Mouse (Mus musculus) cerebellum, adult 9-10 months (tissue): ENCODE measurements around the gene Furin.

Experiments used
- DNase-seq: peaks from one replicate; pipeline ENCODE4 v3.0.0; 2022

The Furin gene

DNA sequence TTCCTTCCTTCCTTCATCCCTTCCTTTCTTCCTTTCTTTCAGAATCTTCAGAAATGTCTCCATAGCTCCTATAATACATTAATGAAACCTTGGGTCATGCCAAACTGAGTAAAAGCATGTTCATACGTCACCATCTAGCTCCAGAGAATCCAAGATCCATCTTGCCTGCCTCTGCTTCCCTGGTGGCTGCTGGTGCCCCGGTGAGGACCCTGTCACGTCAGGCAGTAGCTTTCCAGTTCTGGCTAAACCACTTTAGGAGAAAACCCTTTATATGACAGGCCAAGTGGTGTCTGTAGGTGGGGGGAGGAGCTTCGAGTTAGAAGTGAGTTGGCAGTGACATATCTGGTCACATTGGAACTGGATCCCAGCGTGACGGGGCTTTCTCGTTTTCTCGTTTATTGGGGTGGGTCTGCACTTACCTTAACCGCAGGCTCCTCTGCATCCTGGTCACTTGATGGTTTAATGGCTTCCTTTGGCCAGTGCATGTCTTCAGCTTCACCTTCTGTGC lies at the start of gene Furin:
TSS of gene Furin (minus strand) at position 249 of the 508 bp plus-strand sequence.
- no peak for DNase-seq

DNA sequence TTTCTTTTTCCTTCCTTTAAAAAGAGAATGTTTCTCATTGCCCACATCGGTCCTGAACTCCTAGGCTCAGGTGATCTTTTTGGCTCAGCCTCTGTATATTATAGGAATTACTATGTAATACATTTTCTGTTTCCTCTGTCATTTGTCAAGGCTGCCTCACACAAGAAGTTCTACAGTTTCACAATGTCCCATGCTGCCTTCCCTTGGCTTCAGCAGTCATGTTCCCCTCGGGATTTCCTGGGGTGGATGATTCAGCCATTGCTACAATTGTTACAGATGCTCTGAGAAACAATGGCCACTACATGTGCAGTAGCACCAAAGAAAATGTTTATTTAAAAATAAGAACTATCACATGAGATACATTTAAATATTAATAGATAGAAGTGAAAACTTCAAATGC lies 49.5 kb upstream of the Furin start:
- no peak for DNase-seq

DNA sequence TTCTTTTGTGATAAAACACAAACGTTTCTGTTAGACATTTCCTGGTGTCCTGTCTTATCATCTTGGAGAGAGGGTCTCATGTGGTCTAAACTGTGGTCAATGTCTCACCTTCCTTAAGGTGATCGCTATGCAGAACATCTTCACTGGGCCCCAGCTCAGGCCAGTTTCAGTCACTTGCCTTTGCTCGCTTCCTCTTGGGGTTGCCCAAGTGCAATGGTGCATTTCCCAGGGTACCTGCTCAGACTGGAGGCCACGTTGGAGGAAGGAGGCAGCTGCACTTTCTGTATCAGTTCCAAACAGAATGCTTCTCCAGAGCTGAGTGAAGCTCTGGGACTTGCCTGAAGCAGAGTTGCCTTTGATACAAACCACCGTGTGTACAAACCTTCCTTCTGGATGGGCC lies 48.8 kb upstream of the Furin start:
- no peak for DNase-seq

DNA sequence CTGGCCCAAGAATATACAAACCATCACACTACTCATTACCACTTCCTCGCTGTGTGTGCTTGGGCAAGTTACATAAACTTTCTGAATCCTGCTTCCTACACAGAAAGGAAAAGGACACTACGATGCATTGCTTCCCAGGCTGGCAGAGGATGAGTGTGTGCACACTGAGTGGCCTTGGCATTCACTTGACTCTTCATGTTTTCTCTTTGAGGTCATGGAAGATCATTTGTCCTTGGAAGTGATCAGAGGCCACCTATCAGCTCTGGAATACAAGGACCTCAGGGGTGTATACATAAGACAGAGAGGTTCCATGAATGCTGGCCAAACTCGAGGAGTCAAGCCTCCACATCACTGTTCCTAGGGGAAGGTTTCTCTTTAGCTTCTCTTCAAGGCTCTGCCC lies 47.9 kb upstream of the Furin start:
- DNase-seq: no peak

DNA sequence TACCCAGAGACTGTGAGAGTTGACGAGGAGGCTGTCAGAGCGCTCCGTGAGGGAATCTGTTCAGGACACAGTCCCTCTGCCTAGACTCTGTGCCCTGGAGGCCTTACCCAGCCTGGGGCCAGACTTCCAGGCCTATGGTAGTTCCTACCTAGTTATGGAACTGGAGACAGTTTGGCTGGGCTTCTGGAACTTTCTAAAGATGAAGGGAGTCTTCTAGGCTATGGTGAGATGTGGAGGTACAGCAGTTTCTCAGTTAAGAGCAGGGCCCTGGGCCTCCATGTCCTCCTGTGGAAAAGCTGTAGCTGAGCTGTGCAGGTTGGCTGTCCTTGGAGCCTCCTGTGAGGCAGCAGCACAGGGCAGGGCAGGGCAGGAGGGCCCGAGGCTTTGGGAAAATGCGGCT lies 47.0 kb upstream of the Furin start:
- no peak for DNase-seq

DNA sequence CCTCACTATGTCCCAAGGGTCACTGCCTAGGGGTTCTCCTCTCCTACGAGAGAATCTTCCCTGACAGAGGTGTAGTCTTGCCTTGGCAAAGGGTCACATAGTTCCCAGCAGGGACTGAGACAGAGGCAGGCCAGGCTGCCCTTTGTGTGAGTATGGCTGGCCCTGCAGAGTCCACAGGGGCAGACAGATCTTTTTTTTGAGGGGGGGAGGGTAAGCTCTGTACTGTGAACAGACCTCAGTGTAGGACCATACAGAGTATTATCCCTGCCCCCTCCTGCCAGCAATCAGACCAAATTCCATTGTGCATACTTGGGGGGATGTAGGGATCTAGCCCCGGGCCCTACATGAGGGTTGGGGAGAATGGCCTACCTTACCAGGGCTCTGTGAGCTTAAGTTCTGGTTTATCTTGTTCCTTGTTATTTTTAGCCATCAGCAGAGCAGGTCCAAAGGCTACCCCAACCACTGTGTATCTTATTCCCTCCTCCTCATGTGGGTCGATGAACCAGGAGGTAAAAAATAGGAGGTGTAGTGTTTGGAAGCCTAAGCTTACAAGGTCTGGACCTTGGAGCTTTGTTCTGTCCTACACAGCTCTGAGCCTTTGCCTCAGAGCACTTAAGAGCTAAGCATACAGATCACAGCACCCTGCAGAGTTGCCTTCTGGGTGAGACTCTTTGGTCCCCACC lies 46.5 kb upstream of the Furin start:
- no peak for DNase-seq

DNA sequence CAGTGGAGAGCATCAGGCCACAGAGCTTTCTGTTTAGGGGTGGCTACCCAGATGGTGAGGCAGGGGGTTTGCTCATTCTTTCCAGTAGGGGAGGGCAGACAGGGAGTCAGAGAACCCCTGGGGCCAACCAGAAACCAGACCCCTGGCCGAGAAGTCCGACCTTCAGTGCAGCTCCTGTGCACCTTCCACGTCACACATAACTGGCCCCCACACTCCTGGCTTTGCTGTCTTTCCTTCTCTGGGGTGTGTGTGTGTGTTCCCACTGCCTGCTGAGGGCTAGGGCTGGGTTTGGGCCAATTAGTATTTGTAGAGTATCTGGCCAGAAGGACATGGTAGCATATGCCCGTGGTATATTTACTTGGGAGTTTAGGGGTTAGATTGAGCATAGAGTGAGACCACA lies 45.1 kb upstream of the Furin start:
- DNase-seq: no peak

DNA sequence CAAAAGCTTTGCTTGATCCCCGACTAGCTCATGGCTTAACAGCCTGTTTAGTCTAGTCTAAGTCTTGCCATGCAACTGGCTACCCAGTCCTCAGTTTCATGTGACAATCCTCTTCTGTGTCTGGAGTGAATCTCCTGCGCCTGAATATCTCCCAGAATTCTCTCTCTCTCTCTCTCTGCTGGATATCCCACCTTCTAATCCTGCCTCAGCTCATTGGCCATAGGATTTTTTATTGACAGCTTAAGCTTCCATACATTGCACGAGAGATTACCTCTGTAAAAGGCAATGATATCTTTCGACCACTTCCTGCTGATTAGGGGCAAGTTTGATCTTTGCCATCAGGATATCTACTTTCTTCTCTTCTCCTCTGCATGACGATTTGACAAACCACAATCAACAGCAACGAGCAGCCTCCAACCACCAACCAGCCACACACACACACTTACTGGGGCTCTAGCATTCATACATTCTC lies 44.4 kb upstream of the Furin start:
- DNase-seq: no peak

DNA sequence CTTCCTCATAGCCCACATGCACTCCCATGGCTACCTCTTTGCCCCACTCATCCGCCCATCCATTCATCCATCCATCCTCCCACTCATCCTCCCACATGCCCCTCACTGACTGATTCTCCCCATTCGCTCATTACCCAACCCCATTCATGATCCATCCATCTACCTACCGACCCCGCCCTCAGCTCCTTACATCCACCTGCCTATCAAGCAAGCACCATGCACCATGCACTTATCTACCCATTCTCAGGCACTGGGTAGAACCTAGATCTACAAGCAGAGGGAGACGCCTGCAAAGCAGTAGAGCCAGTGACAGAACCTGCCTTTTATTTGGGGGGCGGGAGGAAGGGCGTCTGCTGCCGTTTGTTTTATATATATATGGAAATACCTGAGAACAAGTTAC lies 42.1 kb upstream of the Furin start:
- DNase-seq: no peak

DNA sequence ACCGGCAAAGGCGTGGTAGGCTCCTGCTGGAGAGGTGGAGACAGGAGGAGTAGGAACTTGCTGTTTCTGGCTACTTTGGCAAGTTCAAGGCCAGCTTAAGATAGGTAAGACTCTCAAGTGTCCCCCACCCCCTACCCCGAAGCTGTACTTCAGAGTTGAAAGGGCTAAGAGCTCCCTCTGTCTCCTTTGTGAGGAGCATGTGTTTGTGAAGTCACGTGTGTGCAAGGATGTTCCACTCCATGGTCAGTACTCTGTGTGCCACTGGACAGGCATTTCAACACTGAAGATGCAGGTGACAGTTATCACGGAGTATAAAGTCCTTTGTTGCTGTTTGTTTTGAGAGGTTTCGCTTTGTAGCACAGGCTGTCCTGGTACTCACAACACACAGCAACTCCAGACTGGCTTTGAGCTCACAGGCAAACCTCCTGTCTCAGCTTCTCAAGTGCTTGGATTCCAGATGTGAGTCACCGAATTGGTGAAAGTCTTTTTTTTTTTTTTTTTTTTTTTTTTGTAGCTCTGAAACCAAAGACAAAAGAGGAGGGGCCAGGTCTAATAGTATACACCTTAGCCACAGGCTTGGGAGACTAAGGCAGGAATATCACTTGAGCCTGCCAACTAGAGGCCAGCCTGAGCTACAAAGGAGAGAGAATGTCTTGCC lies 41.1 kb upstream of the Furin start:
- DNase-seq: no peak

DNA sequence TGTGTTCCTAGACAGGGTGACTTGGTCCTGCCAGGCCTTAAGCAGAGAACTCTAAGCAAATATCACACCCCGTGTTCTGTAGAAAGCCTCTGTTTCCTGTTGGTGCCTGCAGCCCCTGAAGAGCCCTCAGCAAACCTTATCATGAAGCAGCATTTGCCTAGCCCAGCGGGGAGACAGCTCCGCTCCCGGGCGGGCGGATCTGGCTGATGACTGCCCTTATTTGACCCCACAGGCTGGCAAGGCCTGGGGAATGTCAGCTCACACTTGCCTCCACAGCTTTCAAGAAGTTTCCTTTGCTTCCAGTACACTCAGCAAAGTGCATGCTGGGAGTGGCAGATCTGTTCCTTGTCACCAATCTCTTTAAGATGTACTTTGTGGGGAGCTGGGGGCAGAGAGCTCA lies 40.3 kb upstream of the Furin start:
- no peak for DNase-seq

DNA sequence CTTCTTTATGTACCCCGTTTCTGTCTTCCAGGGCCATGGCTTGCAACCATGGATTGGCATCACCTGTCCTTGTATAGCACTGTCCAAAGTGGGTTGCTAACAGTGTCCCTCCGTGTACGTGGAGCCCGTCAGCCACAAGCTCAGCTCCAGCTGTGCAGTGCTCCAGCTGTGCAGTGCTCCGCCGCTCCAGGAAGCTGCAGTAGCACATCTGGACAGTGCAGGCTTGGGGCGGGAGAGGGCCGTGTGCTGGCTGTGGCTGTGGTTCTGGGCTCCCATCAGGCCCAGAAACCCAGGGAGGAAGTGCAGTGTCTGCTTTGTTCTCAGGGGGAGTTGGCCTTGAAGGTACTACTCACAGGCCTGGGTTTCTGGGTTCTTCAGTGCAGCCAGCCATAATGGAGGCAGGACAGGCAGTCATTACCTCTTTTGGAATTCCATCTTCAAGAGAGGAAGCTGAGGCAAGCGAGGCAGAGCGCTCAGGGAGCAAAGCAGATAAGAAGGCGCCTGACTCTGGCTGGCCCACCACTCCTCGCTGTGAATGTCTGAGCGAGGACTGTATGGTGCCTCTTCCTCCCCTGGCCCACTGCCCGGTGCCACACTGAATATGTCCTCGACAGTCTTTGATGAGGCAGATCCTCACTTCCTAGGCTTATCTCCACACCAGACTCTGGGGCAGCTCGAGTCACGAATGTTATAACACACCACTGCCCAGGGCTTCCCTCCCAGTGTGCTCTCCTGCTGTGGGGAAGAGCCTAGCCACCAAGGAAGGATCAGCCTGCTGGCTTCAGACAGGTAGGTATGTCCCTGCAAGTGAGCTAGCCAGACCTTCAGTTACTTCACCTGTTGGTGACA lies 39.4 kb upstream of the Furin start:
- no peak for DNase-seq

DNA sequence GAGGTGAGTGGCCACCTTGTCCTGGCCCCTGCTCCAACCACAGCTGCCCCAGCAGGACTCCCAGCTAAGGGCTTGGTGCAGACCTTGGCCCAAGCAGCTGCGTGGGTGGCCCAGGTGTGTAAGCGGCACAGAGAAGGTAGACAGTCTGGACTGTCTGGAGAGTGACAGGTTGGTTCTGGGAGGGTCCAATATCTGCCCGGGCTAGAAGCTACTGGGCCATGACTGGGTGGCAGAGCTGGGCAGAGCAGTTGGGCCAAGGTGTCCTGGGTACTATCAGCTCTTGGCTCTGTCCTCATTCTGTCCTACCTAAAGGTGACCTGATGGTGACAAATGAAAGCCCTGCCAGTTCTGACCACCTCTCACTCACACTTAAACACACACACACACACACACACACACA lies 37.9 kb upstream of the Furin start:
- DNase-seq: no peak

DNA sequence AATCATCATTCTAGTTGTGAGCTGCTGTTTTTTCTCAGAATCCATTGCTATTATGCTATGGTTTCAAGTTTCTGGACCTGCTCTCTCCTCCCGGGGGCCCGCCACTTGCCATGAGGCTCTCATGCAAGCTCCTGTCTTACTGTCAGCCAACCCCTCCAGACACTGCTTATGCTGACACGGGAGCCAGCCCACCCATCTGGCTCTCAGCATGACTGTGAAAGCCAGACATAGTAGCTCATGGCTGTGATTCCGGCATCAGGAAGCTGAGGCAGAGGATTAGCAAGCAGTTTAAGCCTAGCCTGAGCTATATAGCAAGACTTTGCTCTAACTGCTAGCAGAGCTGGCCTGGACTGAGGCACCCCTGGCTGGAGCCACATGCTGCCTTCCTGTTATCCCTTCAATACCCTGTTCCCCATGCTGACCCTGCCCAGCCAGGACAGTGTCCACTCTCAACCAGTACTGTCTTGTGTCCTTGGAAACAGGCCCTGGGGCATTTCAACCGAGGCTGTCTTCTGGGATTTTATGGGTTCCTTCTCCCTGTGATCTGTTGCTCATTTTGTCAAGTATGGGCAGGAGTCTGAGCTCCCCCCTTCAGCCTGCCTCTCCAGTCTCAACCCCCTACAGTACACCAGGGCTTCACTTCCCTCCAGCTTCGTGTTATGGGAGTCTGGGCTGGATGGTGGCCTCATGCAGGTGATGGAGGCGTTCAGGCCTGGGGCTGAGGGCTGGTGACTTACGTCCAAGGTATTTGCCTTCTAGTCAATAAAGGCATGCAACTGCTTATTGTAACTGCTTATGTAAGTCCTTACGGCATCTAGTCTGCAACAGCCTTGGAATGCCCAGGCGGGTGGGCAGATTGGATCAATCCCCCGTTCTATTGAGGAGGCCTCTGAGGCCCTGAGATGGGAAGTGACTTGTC lies 37.0 kb upstream of the Furin start:
- DNase-seq: no peak

DNA sequence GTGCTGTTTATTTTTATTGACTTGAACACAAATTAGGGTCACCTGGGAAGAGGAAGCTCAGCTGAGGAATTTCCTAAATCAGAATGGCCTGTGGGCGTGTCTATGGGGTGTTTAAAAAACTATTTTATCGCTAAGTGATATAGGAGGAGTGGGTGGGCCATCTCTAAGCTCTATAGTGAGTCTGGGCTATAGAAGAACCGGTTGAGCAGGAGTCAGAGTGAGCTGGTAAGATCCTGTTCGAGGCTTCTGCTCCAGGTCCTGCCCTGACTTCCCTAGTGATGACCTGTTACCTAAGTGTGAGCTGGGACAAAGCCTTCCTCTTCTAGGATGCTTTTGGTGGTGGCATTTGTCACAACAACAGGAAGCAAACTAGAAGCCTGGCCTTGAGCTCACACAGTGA lies 35.4 kb upstream of the Furin start:
- DNase-seq: no peak

DNA sequence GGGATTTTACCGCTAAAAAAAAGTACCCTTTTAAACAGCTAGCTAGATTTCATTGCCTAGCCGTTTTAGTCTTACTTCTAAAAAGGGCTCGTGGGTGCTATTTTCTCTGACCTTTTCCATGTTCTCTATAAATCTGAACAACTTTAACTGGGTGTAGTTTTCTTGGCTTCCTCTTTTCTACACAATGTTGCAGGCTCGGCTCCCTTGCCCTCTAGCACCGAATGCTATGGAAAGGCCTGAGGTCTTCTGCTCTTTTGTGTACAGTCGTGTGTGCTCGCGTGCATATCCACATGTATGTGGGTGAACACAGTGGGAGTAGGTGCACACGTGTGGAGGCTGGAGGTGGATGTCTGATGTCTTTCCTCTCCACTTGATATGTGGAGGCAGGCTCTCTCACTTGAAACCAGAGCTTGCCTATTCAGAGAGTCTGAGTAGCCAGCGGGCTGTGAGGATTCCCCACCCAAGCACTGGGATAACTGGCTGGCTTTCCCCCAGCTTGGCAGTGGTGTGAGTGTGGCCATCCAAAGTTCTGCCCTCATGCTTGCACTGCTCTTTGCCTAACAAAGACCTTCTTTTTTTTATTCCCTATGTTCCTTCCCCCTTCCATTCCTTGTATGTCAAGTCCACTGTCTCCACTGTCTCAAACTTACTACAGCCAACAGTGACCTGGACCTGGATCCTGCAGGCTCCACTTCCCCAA lies 34.7 kb upstream of the Furin start:
- peak; percentile 22 for DNase-seq

DNA sequence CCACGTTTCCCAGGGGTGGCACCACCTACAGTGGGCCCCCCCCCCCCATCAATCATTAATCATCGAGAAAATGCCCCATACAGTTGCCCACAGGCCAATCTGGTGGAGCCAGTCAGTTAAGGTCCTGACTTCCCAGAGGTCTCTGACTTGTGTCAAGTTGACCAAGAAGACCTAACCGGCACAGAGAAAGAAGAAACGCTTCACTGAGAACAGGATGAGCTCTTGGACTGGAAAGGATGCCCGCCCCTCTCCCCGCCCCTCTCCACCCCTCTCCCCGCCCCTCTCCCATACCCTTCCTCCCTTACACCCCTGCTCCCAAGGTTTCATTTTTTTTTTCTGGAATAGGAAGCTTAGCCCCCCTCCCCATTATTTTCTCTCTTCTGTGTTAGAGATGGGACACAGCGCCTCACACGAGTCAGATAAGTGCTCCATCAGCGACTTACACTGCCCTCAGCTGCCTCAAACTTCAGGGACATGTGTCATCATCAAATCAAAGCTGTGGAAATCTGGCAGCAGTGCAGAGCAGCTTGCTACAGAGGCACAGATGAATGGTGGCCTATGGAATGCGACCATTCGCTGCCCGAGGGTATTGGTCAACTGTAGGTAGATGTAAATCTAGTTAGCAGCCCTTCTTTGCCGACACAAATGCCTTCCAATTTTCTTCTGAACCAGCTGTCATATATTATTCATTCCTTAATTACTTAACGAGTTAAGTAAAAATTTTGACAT lies 34.0 kb upstream of the Furin start:
- DNase-seq: no peak

DNA sequence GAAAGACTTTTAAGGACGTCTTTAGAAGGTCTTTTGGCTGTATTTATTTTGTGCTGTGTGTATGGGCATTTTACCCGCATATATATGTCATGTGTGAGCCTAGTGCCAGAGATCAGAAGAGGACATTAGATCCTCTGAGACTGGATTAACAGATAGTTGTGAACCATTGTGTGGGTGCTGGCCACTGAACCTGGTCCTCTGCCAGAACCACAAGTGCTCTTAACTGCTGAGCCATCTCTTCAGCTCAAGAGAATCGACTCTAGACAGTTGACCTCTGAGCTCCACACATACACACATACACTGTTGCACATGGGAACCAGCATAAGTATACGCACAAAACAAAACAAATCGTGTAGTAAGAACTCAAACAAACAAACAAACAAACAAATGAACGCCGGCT lies 31.3 kb upstream of the Furin start:
- DNase-seq: no peak

DNA sequence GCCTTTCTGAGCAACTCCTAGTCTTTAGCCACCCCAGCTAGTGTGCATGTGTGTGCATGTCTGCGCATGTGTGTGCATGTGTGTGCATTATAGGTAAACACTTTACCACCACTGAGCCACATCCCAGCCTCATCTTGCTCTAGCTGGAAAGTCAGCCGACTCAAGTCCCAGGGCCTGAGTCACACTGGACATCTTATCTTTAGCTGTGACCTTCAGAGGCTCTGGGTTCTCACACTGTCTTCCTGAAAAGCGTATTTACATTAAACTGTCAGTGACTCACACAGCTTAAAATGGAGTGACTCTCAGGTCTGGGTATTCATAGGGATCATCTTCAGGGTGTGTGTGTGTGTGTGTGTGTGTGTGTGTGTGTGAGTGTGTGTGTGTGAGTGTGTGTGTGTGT lies 30.4 kb upstream of the Furin start:
- DNase-seq: no peak

DNA sequence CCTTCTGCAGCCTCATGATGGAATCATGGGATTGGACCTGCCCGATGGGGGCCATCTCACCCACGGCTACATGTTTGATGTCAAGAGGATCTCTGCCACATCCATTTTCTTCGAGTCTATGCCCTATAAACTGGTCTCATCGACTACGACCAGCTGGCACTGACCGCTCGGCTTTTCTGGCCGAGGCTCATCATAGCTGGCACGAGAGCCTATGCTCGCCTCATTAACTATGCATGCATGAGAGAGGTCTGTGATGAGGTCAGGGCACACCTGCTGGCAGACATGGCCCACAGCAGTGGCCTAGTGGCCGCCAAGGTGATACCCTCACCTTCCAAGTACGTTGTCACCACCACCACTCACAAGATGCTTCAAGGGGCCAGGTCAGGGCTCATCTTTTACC lies 24.4 kb upstream of the Furin start:
- DNase-seq: no peak

DNA sequence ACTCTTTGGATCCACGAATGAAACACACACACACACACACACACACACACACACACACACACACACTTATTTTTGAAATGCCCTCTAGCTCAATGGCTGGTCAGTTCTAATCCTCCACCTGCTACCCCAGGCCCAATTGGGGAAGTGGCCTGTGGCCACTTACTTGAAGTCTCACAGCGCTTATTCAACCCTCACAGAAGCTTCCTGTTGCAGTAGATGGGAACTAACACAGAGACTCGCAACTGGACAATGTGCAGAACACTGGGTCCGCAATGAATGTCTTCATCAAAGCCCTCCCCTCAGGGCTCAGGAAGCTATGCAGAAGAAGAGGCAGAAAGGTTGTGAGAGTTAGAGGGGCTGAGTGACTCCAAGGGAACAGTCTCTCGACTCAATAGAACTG lies 22.5 kb upstream of the Furin start:
- DNase-seq: no peak
